Mouse (Mus musculus) mature B cell (primary cell): ENCODE data around the gene Gm8050.
"Not testable (repeated sequence)": the region's sequence is repeated elsewhere in the genome, so short reads cannot be mapped to it uniquely, and the experiment has no call there.

Experiments used
- in situ Hi-C: fragments of 300-500 bp; cut with MboI; formaldehyde crosslinking; loops from 2 replicates; pipeline ENCODE4 v1.14.3; 2019

Gm8050 gene

GRCm38 (mm10) chr14:6720151-6720550, at the start of gene Gm8050:
Gene Gm8050, minus strand, starts transcription at chr14:6720251.
- in situ Hi-C loops, result not testable (repeated sequence)

- in situ Hi-C loops, result not testable (repeated sequence)
Observed at GRCm38 (mm10) chr14:6757231-6757536, 37.1 kb upstream of the Gm8050 start.

GRCm38 (mm10) chr14:6756384-6757230, 36.6 kb upstream of the Gm8050 start:
- in situ Hi-C loops, result not testable (repeated sequence)

GRCm38 (mm10) chr14:6742232-6742631, 22.2 kb upstream of the Gm8050 start, which contains the start of gene Gm3636:
Gene Gm3636, minus strand, starts transcription at chr14:6742332.
- in situ Hi-C loops, result not testable (repeated sequence)

- in situ Hi-C loops, result not testable (repeated sequence)
Observed at GRCm38 (mm10) chr14:6684070-6684469, 36.0 kb downstream of the Gm8050 start, which contains the start of gene Gm10251. Gene Gm10251, minus strand, starts transcription at chr14:6684170.
